Comparison of ENCODE assay signal across 9 mouse cellular contexts in the genomic region with DNA sequence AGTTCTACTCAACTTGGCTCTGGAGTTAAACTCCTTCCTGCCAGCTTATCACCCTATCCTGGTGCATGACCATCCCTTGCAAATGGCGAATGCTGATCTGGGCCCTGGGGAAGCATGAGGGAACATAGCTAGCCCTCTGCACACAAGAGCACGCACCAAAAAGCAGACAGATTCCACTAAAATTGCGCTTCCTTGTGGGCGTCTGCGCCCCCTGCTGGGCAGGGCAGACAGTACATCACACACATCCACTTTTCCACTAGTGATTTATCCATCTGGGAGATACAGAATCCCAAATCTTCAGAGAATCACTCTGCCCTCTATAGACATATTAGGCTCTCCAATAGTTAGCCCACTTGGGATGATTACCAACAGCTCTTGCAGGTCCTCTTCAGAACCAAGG. TPM values are rescaled to one million over a fixed set of nuclear protein-coding genes. Genes with fewer than 3 reads are reported as not detected.
A peak's percentile ranks its signal among the peaks of the same experiment; 100 is the strongest.
DNase-seq lines count a peak whose midpoint lies in the region; ATAC-seq and TF ChIP-seq lines count a peak whose summit lies in the region.
"Had no signal": no experiment of that assay in that cellular context is flagged by ENCODE, and none has a peak within 500 bp of the region (broad histone marks: within the 10 kb centered on the region; RNA-seq: fewer than 3 reads in every experiment).

No protein-coding gene starts in this region.

- H3K4me3 ChIP-seq in cerebellum, adult 2 months (replicated peaks; ENCODE audit: insufficient read depth, low read depth, low read length): no peak overlapping the region
- H3K4me3 ChIP-seq in thymus, adult 2 months (ENCODE audit: control insufficient read depth, insufficient read depth, low read length): no peak overlapping the region
- H3K4me3 ChIP-seq: heart, embryonic 10.5 days had no signal

- 49% methylated on average over 5 of the region's 5 CpGs for WGBS in cerebellum, adult 2 months
- 14% methylated on average over 5 of the region's 5 CpGs for WGBS in thymus, adult 2 months

- H3K36me3 ChIP-seq in thymus, adult 2 months (ENCODE audit: control insufficient read depth, insufficient read depth, low read length): no peaks in the 10 kb centered on the region
- H3K36me3 ChIP-seq: heart, embryonic 10.5 days had no signal

- ATAC-seq in erythroblast, adult 5-6 weeks (replicated peaks; ENCODE audit: low FRiP score, poor library complexity, severe bottlenecking): no peak

- DNase-seq in cerebellum, adult 2 months: no peak
- no peak for DNase-seq in cerebellum, adult 11-12 months
- peak; percentile 21 for DNase-seq in thymus, adult 2 months
- no peak for DNase-seq in thymus, adult 18-20 months
- DNase-seq in kidney, postnatal 10 days: peak; percentile 21
- peak; percentile 57 for DNase-seq in thymus, postnatal 4 days
- no peak for DNase-seq in left cerebral cortex, postnatal 25 days (ENCODE audit: low spot score in 2 of 2)

- no peaks in the 10 kb centered on the region for H3K4me1 ChIP-seq in cerebellum, adult 2 months (ENCODE audit: control insufficient read depth, insufficient read depth, low read length)
- no peaks in the 10 kb centered on the region for H3K4me1 ChIP-seq in thymus, adult 2 months (replicated peaks; ENCODE audit: control insufficient read depth, insufficient read depth, low read length)
- H3K4me1 ChIP-seq: heart, embryonic 10.5 days had no signal

- no peak for TF ChIP-seq POLR2A in cerebellum, adult 2 months (IDR thresholded peaks at IDR 0.05; ENCODE audit: borderline replicate concordance, insufficient read depth, low read length)
- no peak for TF ChIP-seq POLR2A in thymus, adult 2 months (IDR thresholded peaks at IDR 0.05; ENCODE audit: control insufficient read depth, extremely low read depth, insufficient read depth, low read length, poor library complexity)

- H3K27me3 ChIP-seq in cerebellum, adult 2 months (ENCODE audit: control insufficient read depth, insufficient read depth, low read length): no peaks in the 10 kb centered on the region
- no peaks in the 10 kb centered on the region for H3K27me3 ChIP-seq in thymus, adult 2 months (ENCODE audit: control insufficient read depth, insufficient read depth, low read length)

- no peak overlapping the region for H3K27ac ChIP-seq in cerebellum, adult 2 months (ENCODE audit: insufficient read depth, low read length)
- H3K27ac ChIP-seq in thymus, adult 2 months (ENCODE audit: control insufficient read depth, insufficient read depth, low read length): no peak overlapping the region
- H3K27ac ChIP-seq: heart, embryonic 10.5 days had no signal

- intact Hi-C loops in left cerebral cortex, postnatal 25 days (cut with DNase I): no loop called here

- TF ChIP-seq CTCF in cerebellum, adult 2 months (IDR thresholded peaks at IDR 0.05; ENCODE audit: borderline replicate concordance, insufficient read depth, low read depth, low read length): 0 out of 2 replicates have a peak, but pooled peaks have one; percentile 3
- peak; percentile 85; the same call in 1 of the 2 replicates for TF ChIP-seq CTCF in thymus, adult 2 months (IDR thresholded peaks at IDR 0.05; ENCODE audit: borderline replicate concordance, control insufficient read depth, extremely low read depth, insufficient read depth, low read length, poor library complexity)

RNA-seq across cellular contexts. Expression of a gene that starts 37.9 kb away (rescaled TPM):
- polyA plus RNA-seq in cerebellum, adult 2 months (2012; rRNA removed): 15.7 and 17.5 TPM in 2 replicates
- 54.4 and 57.9 TPM in 2 replicates for polyA plus RNA-seq in thymus, adult 2 months (2012; rRNA removed)
- 10 to 100 TPM; 32.8 to 36.9 TPM for total RNA-seq in left cerebral cortex, postnatal 25 days (2021)
- 5.4 TPM in 1 of 2 replicates, not detected in the other for total RNA-seq in erythroblast, adult 5-6 weeks (2015; ENCODE audit: low replicate concordance)
- 2.6 and 2.8 TPM in 2 replicates for total RNA-seq in erythroblast, adult 5-6 weeks (2017; ENCODE audit: low replicate concordance)

Comparison
In these comparisons a context has a peak if more than half of its experiments do, and no peak if none do; other contexts are left out.
1. DNase-seq: peak in thymus, adult 2 months (single experiment), kidney, postnatal 10 days (single experiment) and thymus, postnatal 4 days (single experiment); none in cerebellum, adult 2 months (0 of 2), cerebellum, adult 11-12 months (single experiment), thymus, adult 18-20 months (0 of 2) and left cerebral cortex, postnatal 25 days (0 of 2).
2. RNA of a gene that starts 37.9 kb away (total RNA-seq): 32.8 to 36.9 TPM in left cerebral cortex, postnatal 25 days; 2.6 to 5.4 TPM in erythroblast, adult 5-6 weeks; every median in the first group is over 4 times any median in the second.